Mouse (Mus musculus) ES-Bruce4 (cell line): ENCODE results near the gene Schip1.

ENCODE experiments used
- CTCF ChIP-seq: IDR thresholded peaks from one replicate; pipeline ENCODE4 v1.8.1; 2011; ENCODE audit warnings: low read depth, low read length
- EP300 ChIP-seq: IDR thresholded peaks from 2 replicates; pipeline ENCODE4 v1.6.1; 2011; ENCODE audit warnings: low read depth, low read length; ENCODE audit not compliant: insufficient read depth
- POLR2A ChIP-seq: IDR thresholded peaks from one replicate; pipeline ENCODE4 v1.8.1; 2011; ENCODE audit warnings: low read length; ENCODE audit not compliant: insufficient read depth

- TF ChIP-seq EP300 (no peak), POLR2A (no peak), CTCF (no peak)
These were observed 412.9 kb downstream of the Schip1 start for GRCm38 (mm10) chr3:68477478-68477877.
